Mouse (Mus musculus) megakaryocyte, adult 5-6 weeks (primary cell): ENCODE data around the gene Lrrc19. TPM values are rescaled to one million over a fixed set of nuclear protein-coding genes. Genes with fewer than 3 reads are reported as not detected.
"Not testable (repeated sequence)": the region's sequence is repeated elsewhere in the genome, so short reads cannot be mapped to it uniquely, and the experiment has no call there.

Experiments
- ATAC-seq: 2 replicates; pipeline ENCODE4 v1.8.0; 2016; ENCODE audit warnings: mild to moderate bottlenecking, inconsistent platforms; ENCODE audit not compliant: poor library complexity, severe bottlenecking
- total RNA-seq, 2 experiments: library from RNA; stranded (forward) in 1 of 2; stranded (reverse) in 1 of 2; fragments of 153-499, 151-499 nt in 1 of 2; fragments of 221-1000, 200-1000 nt in 1 of 2; gene quantifications; 2 replicates each; pipeline versions ENCODE4 v1.2.3 to v1.2.4; 2015 to 2017

Lrrc19 gene
- total RNA-seq (2015) (not detected in 2 replicates), total RNA-seq (2017) (not detected in 2 replicates)

DNA sequence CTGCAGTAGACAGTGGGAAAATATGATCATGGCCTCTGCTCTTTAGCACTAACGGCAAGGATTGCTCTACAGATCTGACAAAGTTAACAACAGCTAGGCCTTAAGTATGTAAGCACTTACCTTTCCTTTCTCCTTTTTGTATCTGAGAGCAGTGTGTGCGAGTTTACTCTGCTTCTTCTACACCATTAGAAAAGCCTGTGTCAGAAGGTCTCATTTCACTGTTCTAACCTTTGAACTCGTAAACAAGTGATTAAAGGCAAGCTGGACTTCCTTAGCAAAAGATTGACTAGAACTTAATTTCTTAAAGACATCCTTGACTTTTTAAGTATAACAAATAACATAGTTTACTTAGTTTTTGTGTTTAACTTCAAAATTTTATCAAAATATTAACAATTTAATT lies at the start of gene Lrrc19:
Gene Lrrc19, minus strand, starts transcription at position 225 of the 400 bp plus-strand sequence.
- no peak for ATAC-seq

DNA sequence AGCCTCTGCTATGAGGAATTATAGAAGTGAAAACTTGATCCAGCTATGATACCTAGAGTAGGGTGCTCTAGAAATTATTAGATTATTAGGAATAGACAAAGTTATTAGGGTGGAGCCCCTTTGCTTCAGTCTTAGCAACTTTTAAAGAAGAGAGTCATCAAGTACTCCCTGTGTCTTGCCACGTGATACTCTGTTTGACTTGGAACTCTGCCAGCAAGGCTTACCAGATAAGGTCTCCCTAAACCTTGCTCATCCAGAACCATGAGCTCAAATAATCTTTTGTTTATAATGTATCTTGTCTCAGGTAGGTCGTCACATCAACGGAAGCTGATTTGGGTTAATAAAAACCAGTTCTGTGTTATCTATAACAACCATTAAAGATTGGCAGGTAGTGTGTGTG lies 46.4 kb upstream of the Lrrc19 start:
- no peak for ATAC-seq

DNA sequence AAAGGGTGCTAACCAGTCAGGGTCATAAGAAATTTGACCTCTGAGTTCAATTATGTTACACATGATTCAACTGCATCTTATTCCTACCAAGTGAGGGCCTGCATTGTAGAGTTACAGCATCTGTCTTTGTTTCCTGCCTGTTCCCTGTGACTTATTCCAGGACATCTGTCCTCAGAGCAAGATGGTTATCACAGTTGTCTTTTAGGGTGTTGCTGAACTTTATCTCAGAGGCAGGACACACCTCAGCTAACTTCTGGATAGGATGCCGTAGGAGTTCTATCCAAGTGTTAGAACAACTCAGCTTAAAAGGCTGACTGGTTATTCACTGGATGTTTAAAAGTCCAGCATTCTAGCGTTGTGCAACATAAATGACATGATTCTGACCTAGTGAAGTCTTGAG lies 42.2 kb upstream of the Lrrc19 start:
- ATAC-seq: no peak

DNA sequence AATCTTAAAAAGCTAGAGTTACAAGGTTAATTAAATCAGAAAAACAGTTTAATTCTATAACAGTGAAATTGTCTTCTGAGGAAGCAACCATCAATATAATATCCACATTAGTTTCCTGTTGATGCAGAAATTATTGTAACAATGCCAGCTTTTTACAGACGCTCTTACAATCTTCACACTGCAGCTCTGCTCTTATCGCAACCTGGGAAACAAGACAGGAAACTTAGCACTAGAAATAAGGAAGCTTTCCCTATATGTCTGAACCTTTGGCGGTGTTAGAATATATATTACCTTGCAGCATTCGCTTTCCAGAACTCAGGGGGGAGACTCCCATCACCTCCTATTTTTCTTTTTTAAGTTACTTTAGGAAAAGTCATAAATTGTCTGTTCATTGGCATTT lies 41.1 kb upstream of the Lrrc19 start:
- ATAC-seq: no peak

DNA sequence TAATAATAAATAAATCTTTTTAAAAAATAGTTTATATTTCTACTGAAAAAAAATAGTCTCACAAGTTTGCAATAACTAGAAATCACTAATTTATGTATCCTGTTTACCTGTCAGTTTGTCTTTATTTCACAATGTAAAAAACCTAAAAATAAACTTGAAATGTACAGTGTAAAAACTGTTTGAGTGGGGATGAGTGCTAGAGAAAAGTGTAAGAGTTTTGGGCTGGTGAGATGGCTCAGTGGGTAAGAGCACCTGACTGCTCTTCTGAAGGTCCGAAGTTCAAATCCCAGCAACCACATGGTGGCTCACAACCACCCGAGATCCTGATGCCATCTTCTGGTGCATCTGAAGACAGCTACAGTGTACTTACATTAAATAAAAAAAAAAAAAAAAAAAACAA lies 39.9 kb upstream of the Lrrc19 start:
- not testable (repeated sequence) for ATAC-seq

DNA sequence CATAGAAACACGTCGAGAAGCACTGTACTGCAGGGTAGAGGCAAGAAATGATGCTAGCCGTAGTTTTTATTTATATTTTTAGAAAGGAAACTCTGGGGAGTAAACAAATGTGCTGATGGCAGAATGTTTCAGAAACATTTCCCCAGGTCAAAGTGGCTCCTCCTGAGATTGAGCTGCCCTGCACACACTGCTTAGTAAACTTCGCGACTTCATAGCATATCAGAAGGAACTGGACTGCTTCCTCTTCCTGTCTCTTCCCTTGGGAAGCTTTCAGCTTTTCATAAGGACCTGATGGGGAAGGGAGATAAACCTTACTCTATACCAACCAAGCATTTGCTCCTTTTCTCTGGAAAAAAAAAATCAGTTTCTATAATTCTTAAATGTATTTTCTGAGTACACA lies 33.4 kb upstream of the Lrrc19 start:
- ATAC-seq: no peak

DNA sequence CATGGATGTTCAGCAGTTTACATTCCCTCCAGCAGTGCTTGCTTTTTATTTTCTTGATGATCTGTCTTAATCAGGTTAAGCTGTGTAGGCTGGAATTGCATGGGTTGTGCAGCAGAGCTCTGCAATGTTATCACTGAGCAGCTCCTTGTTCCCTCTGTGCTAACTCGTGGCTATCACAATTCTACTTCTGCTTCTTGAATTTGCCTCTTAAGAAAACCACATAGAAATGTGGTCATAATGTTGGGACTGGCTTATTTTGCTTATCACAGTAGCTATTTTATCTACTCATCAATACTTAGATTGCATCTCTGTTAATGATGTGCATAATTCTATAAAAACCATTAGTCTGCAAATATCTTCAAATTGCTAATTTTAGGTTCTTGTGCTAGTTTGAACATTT lies 32.1 kb upstream of the Lrrc19 start:
- ATAC-seq: no peak

DNA sequence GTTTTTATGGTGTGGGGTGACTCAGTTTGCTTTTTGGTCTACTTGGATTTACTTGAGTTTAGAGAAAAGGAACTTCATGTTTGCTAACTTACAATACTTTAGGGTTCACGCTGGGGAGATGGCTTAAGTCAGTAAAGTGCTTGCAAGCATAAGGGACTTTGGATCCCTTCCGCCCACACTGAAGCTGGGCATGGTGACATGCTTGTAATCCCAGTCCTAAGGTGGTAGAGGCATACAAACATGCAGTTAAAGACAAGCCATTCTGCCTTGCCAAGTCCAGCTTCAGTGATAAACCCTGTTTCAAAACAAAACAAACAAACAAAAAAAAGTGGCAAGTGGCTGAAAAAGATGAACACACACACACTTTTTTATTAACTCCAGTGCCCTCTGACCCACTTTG lies 31.2 kb upstream of the Lrrc19 start:
- ATAC-seq: no peak

DNA sequence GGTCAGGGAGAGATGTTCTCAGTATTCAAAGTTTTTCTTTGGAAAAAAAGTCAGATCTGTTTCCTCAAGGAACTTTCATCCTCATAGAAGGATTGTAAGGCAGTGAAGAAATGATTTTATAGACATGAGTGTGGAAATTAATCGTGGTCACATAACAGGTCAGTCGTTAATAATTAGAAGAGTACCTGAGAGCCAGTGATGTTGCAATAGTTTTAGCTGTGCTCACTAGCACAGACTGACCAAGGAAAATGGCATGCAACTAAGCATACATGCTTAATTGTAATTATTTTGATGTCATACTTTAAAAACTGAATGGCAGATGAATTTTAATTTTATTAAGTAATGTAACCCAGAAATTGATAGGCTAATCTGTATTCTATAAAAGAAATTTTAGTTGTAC lies 30.7 kb upstream of the Lrrc19 start:
- no peak for ATAC-seq

DNA sequence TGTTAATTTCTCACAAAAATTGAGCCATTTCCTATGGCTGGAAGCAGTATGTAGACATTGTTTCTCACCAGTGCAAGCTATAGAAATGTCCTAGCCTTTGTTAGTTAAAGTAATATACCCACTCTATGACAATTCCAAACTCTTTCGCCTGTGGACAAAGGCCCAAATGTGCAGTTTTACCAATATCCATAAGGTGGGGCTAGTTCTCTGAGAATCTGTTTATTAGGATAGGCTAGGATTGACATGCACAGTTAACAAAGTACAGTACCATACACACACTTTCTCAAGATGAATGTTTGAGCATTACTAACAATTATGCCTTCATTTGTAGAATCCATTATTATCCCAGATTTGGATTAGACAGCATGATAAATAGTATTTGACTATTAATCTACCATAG lies 19.8 kb upstream of the Lrrc19 start:
- ATAC-seq: peak; percentile 52; the same call in 1 of the 2 replicates

DNA sequence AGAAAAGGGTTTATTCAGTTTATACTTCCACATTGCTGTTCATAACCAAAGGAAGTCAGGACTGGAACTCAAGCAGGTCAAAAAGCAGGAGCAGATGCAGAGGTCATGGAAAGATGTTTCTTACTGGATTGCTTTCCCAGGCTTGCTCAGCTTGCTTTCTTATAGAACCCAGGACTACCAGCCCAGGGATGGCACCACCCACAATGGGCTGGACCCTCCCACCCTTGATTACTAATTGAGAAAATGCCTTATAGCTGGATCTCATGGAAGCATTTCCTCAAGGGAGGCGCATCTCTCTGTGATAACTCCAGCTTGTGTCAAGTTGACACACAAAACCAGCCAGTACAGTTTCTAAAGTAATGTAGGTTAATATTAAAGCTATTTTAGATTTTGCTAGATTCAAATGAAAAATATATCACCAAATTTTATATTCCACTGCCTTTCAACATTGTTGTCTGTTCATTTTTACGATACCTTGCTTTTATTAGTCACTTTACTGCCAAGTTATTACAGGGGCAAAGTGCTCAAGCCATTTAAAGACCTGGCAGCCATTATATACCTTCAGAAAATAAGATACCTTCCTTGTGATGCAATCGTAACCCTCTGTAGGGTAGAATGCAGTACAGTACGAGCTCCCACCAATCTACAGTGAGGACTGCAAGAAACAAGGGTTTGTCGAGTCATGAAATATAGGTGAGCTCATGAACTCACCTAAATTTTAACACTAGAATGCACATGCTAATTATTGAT lies 657 bp upstream of the Lrrc19 start:
- ATAC-seq: not testable (repeated sequence)

DNA sequence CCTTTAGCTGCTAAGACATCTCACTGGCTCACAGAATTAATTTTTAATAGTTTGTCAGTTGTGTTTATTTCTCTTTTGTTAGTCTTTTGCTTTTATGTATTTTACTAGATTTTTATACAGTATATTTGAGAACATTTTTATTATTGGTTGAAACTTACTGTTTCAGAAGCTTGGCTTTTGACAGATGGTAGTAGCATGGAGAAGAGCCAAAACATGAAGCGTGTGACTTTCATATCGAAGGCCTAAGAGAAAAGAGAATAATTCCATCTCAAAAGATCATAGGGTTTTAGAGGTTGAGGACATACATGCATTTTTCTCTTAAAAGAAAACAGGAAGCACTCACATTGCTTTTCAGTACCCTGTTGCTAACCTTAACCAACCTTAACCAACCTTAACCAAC lies 6.8 kb downstream of the Lrrc19 start:
- no peak for ATAC-seq

DNA sequence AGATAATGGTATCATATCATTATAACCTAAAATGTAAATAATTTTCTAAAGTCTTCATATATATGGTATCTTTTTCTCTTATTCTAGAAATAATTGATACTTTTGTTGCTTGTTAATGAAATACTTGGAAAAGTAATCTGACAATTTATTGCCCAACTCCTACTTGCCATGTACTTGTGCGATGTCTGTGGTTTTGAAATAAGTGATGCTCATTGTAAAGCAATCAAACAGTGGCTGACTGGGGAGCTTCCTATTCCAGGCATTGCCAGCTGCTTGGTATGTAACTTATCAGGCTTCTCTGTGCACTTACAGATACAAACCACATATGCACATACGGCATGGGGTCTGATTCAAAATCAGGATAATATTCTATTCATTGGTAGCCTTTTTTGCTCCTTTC lies 29.9 kb downstream of the Lrrc19 start:
- ATAC-seq: no peak

DNA sequence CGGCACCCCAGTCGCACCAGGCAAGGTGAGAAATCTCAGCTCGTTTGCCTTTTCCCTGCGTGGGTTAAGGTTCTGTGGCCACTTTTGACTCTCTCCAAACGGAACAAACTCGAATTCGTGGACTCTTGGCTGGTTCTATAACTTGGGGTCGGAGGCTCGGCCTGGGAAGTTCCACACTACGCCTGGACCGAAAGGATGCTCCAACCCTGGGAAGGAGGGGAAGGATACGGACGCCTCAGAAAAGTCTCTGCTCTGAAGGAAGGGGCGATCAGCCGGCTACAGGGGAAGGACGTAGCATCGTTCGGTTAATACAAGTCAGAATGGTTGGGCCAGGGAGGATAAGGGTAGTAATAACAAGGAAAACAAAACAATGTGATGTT lies 35.3 kb downstream of the Lrrc19 start:
- peak; percentile 50 for ATAC-seq

DNA sequence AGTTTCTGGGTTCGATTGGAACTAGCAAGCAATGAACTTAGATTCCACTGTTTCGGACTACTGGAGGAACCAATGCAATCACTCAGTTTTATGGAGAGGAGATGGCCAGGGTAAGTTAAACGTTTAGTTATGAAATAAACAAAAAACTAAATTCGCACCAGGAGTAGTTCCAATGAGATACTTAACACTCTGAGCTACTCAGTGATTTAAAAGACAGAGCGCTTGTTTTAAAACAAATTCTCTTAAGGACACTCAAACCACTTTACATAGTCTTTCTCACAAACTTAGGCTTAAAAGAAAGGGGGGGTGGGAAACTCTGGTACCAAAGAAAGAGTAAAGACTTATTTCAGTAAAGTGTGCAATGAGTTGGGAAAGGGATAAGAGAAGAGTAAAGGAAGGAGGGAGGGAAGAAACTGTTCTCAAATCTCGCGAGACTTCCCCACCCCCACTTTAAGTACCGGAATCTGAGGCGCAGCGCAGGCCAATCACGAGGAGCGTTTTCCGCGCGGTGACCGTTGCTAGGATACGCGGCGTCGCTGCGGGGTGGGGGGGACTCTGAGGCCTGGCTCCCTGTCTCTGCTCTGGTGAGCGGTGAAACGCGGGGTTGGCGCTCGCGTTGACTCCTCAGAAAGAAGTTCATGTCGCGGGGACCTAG lies 35.8 kb downstream of the Lrrc19 start, which contains the start of gene Ift74:
Gene Ift74, plus strand, starts transcription at position 520 of the 655 bp plus-strand sequence.
- ATAC-seq: peak; percentile 99

DNA sequence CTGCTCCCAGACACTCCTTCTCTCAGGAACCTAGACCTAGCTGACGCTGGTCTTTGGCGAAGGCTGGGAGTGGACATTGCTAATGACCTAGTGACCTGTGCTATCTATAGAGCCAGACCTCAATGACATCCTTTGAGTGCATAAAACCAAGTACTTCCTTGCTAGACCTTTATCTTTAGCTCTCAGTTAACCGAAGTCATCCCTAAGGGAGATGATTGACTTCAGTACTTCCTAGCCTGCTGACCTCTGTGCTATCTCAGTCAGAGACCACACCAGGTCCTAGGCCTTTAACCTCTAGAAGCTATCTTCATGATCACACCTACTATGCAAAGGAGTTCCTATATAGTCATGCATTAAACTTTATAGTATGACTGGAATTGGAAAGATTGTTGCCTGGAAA lies 39.6 kb downstream of the Lrrc19 start:
- no peak for ATAC-seq

DNA sequence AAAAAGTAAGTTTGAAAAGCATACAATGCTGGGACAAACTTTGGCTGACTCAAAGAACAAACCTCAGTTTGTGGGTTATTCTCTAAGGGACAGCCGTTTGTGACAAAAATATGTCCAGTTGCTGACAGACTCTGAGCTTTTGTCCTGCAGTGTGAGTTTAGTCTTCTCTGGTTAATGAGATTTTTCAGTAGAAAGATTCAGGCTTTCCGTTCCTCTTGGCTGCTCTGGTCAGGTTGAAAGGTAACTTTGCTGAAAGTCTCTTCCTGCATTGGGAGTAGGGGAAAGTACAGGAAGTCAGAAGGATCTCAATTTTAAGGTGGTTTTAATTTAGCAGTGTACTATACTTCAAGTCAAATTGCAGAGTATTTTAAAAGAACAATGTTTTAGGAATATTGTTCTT lies 44.4 kb downstream of the Lrrc19 start:
- no peak for ATAC-seq

DNA sequence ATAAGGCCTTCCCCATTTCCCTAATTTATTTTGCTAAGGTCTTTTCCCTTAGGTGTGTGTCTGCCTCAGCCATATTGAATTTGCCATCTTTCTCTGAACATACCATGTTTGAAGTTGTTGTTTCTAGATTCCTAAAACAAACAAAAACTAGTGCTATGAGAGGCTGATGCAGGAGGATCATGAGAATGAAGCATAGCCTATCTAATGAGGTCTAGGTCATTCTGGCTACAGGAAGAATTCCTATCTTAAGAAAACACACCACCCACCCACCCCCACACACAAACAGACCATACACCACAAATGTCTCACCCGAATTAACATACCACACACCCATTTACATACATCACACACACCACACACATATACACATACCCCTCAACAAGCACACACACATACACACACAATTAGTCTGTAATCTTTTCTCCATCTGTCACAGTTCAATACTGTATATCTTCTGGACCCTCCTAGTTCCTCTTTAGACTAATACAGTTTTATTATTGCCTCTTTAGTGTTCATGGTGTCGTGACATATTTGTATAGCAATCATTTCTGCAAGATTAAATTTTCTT lies 45.4 kb downstream of the Lrrc19 start:
- no peak for ATAC-seq

DNA sequence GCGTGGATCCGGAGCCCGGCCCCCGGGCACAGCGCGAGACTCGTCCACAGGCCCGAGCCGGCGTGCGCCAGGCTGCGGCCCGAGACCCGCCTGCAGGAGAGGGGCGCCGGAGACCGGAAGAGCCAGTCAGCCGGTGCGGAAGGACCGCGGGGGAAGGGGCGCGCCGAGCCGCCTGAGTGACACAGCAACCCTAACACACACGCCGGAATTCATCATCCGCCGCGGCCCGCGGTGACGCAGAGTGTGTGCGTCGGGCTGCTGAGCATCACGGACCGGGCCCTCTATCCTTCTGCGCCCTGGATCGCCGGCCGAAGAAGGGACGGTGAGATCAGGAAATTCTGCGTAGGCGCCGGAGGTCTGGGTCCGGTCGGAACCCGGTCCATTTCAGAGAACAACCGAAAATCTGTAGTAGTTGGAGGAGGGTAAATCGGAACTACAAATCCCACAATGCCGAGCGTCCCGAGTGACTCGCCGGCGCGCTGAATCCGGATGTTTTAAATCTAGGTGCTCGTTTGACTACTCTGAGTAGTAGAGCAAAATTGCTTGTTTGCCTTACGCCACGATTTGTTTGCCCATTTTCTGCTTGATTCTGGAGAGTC lies 46.8 kb downstream of the Lrrc19 start, which contains the start of gene Plaa:
Gene Plaa, minus strand, starts transcription at position 214 of the 599 bp plus-strand sequence.
- ATAC-seq: peak; percentile 97

DNA sequence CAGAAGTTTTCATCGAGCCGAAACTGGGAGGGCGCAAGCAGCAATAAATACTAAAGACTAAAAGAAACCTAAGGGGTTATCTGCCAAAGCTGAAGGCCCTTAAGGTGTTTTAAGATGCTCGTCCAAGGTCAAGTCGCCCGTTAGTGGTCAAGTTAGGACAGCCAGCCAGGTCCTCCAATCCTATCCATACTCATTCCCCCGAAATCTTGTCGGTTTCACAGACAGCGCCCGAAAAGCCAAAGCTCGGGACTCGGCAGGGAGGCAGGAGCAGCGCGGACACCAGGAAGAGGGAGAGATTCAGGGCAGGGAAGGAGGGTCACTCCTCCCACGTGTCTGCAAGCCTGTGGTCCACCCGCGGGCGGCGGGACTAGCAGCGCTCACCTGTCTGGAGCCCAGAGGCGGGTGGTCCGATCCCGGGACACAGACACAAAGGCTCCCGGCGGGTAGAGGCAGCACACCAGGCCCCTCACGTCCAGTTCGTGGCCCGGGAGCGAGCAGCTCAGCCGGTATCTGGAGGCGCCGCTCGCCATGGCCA lies 47.4 kb downstream of the Lrrc19 start:
- peak; percentile 49 for ATAC-seq

DNA sequence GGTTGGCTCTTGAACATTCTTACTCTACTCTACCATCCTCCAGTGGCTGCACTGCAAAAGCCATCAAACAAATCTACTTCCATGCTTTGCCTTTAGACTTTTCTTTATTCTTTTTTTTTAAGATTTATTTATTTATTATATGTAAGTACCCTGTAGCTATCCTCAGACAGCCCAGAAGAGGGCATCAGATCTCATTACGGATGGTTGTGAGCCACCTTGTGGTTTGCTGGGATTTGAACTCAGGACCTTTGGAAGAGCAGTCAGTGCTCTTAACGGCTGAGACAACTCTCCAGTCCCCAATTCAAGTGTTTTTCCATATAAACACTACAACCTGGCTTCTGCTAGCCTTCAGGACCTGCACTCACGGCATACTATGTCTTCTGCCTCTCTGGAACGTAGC lies 48.5 kb downstream of the Lrrc19 start:
- ATAC-seq: no peak
